Mouse (Mus musculus) thymus, postnatal 4 days (tissue): ENCODE results near the gene Opcml.

Experiments
- DNase-seq: peaks from one replicate; pipeline ENCODE4 v3.0.0; 2021

The Opcml gene

GRCm38 (mm10) chr9:28680309-28680708, 889.7 kb downstream of the Opcml start:
- DNase-seq, result no peak

- no peak for DNase-seq
Observed at GRCm38 (mm10) chr9:28681252-28682037, 890.9 kb downstream of the Opcml start.

GRCm38 (mm10) chr9:28683951-28684470, 893.4 kb downstream of the Opcml start:
- no peak for DNase-seq

GRCm38 (mm10) chr9:28686942-28687611, 896.5 kb downstream of the Opcml start:
- DNase-seq, result no peak

GRCm38 (mm10) chr9:28690134-28690533, 899.6 kb downstream of the Opcml start:
- DNase-seq, result no peak

GRCm38 (mm10) chr9:28705796-28706195, 915.2 kb downstream of the Opcml start:
- DNase-seq, result no peak

GRCm38 (mm10) chr9:28714544-28714943, 924.0 kb downstream of the Opcml start:
- DNase-seq, result no peak

GRCm38 (mm10) chr9:28720186-28720585, 929.6 kb downstream of the Opcml start:
- no peak for DNase-seq

GRCm38 (mm10) chr9:28731811-28732602, 941.4 kb downstream of the Opcml start:
- no peak for DNase-seq

- DNase-seq, result no peak
Observed at GRCm38 (mm10) chr9:28737955-28738354, 947.4 kb downstream of the Opcml start.

GRCm38 (mm10) chr9:28738451-28738860, 947.9 kb downstream of the Opcml start:
- no peak for DNase-seq

GRCm38 (mm10) chr9:28744771-28745170, 954.2 kb downstream of the Opcml start:
- no peak for DNase-seq

- no peak for DNase-seq
Observed at GRCm38 (mm10) chr9:28748902-28749301, 958.3 kb downstream of the Opcml start.

- no peak for DNase-seq
Observed at GRCm38 (mm10) chr9:28752908-28753307, 962.3 kb downstream of the Opcml start.

- DNase-seq, result no peak
Observed at GRCm38 (mm10) chr9:28756841-28757451, 966.4 kb downstream of the Opcml start.

GRCm38 (mm10) chr9:28761460-28761859, 970.9 kb downstream of the Opcml start:
- DNase-seq, result no peak

GRCm38 (mm10) chr9:28764149-28764548, 973.6 kb downstream of the Opcml start:
- DNase-seq, result no peak

GRCm38 (mm10) chr9:28776517-28777503, 986.2 kb downstream of the Opcml start:
- no peak for DNase-seq

GRCm38 (mm10) chr9:28783834-28784233, 993.3 kb downstream of the Opcml start:
- DNase-seq, result no peak

GRCm38 (mm10) chr9:28789439-28789838, 998.9 kb downstream of the Opcml start:
- DNase-seq, result no peak

- DNase-seq, result no peak
Observed at GRCm38 (mm10) chr9:28800100-28800499, 1009.5 kb downstream of the Opcml start.

GRCm38 (mm10) chr9:28806666-28807065, 1016.1 kb downstream of the Opcml start:
- no peak for DNase-seq
